Mouse (Mus musculus): Measurements from ENCODE around the gene Dclre1a. TPM values are rescaled to one million over a fixed set of nuclear protein-coding genes. Genes with fewer than 3 reads are reported as not detected.

Dclre1a gene
- polyA plus RNA-seq, 2 experiments, result 14.7 to 22.6 TPM

GRCm38 (mm10) chr19:56573184-56573583 lies 25.2 kb upstream of the Dclre1a start:
- H3K9me3 ChIP-seq (ENCODE audit: control insufficient read depth, low read length), result no peaks in the 10 kb centered on the region
- H3K27me3 ChIP-seq (ENCODE audit: control insufficient read depth, insufficient read depth, low read length), result no peaks in the 10 kb centered on the region
- no peak for TF ChIP-seq POLR2A (IDR thresholded peaks at IDR 0.05; ENCODE audit: borderline replicate concordance, extremely low read depth, insufficient read depth, insufficient read length)
- H3K4me3 ChIP-seq (replicated peaks; ENCODE audit: low read length), result no peak overlapping the region
- no peak overlapping the region for H3K9ac ChIP-seq (ENCODE audit: low read depth, low read length, severe bottlenecking)
- H3K27ac ChIP-seq (replicated peaks; ENCODE audit: low read depth, low read length), result no peak overlapping the region
- no peak overlapping the region for H3K4me2 ChIP-seq (replicated peaks; ENCODE audit: low read depth, low read length, severe bottlenecking)
- H3K36me3 ChIP-seq (ENCODE audit: control insufficient read depth, insufficient read depth, low read length), result peaks cover 30% of the 10 kb centered on the region
- ATAC-seq (ENCODE audit: low FRiP score, low read depth), result no peak
- DNase-seq (ENCODE audit: low spot score), result no peak
- 95% methylated on average over 6 of the region's 6 CpGs for WGBS
- no peaks in the 10 kb centered on the region for H3K4me1 ChIP-seq (ENCODE audit: control insufficient read depth, insufficient read depth, low read length)

- Histone ChIP-seq H3K9ac (ENCODE audit: low read depth, low read length, severe bottlenecking) (no peak overlapping the region), H3K4me3 (replicated peaks; ENCODE audit: low read length) (no peak overlapping the region), H3K4me1 (ENCODE audit: control insufficient read depth, insufficient read depth, low read length) (no peaks in the 10 kb centered on the region), H3K36me3 (ENCODE audit: control insufficient read depth, insufficient read depth, low read length) (peaks cover 19% of the 10 kb centered on the region; the same call in 1 of the 2 replicates), H3K27ac (replicated peaks; ENCODE audit: low read depth, low read length) (no peak overlapping the region), H3K4me2 (replicated peaks; ENCODE audit: low read depth, low read length, severe bottlenecking) (no peak overlapping the region), H3K9me3 (ENCODE audit: control insufficient read depth, low read length) (no peaks in the 10 kb centered on the region), H3K27me3 (ENCODE audit: control insufficient read depth, insufficient read depth, low read length) (no peaks in the 10 kb centered on the region)
- WGBS, result 91% methylated on average over 5 of the region's 5 CpGs
- TF ChIP-seq POLR2A (IDR thresholded peaks at IDR 0.05; ENCODE audit: borderline replicate concordance, extremely low read depth, insufficient read depth, insufficient read length), result no peak
- DNase-seq (ENCODE audit: low spot score), result no peak
- ATAC-seq (ENCODE audit: low FRiP score, low read depth), result no peak
These were observed 23.9 kb upstream of the Dclre1a start for GRCm38 (mm10) chr19:56571913-56572312.

- TF ChIP-seq POLR2A (IDR thresholded peaks at IDR 0.05; ENCODE audit: borderline replicate concordance, extremely low read depth, insufficient read depth, insufficient read length), result no peak
- Histone ChIP-seq H3K4me2 (replicated peaks; ENCODE audit: low read depth, low read length, severe bottlenecking) (no peak overlapping the region), H3K36me3 (ENCODE audit: control insufficient read depth, insufficient read depth, low read length) (peaks cover 18% of the 10 kb centered on the region; the same call in 1 of the 2 replicates), H3K27me3 (ENCODE audit: control insufficient read depth, insufficient read depth, low read length) (no peaks in the 10 kb centered on the region), H3K4me1 (ENCODE audit: control insufficient read depth, insufficient read depth, low read length) (no peaks in the 10 kb centered on the region), H3K4me3 (replicated peaks; ENCODE audit: low read length) (no peak overlapping the region), H3K9ac (ENCODE audit: low read depth, low read length, severe bottlenecking) (no peak overlapping the region), H3K9me3 (ENCODE audit: control insufficient read depth, low read length) (no peaks in the 10 kb centered on the region), H3K27ac (replicated peaks; ENCODE audit: low read depth, low read length) (no peak overlapping the region)
- DNase-seq (ENCODE audit: low spot score) (no peak), ATAC-seq (ENCODE audit: low FRiP score, low read depth) (no peak)
- whole genome bisulfite sequencing, result 77% methylated on average over 2 of the region's 2 CpGs
These were observed 23.2 kb upstream of the Dclre1a start for GRCm38 (mm10) chr19:56571234-56571633.

- Histone ChIP-seq H3K9ac (ENCODE audit: low read depth, low read length, severe bottlenecking) (no peak overlapping the region), H3K4me1 (ENCODE audit: control insufficient read depth, insufficient read depth, low read length) (no peaks in the 10 kb centered on the region), H3K27me3 (ENCODE audit: control insufficient read depth, insufficient read depth, low read length) (no peaks in the 10 kb centered on the region), H3K4me3 (replicated peaks; ENCODE audit: low read length) (no peak overlapping the region), H3K9me3 (ENCODE audit: control insufficient read depth, low read length) (no peaks in the 10 kb centered on the region), H3K36me3 (ENCODE audit: control insufficient read depth, insufficient read depth, low read length) (peaks cover 14% of the 10 kb centered on the region; the same call in 1 of the 2 replicates), H3K27ac (replicated peaks; ENCODE audit: low read depth, low read length) (no peak overlapping the region), H3K4me2 (replicated peaks; ENCODE audit: low read depth, low read length, severe bottlenecking) (no peak overlapping the region)
- 91% methylated on average over 8 of the region's 8 CpGs for WGBS
- DNase-seq (ENCODE audit: low spot score) (no peak), ATAC-seq (ENCODE audit: low FRiP score, low read depth) (no peak)
- no peak for TF ChIP-seq POLR2A (IDR thresholded peaks at IDR 0.05; ENCODE audit: borderline replicate concordance, extremely low read depth, insufficient read depth, insufficient read length)
These were observed 22.8 kb upstream of the Dclre1a start for GRCm38 (mm10) chr19:56570781-56571180.

GRCm38 (mm10) chr19:56566940-56567339 lies 18.9 kb upstream of the Dclre1a start:
- H3K4me3 ChIP-seq (replicated peaks; ENCODE audit: low read length), result no peak overlapping the region
- no peak for TF ChIP-seq POLR2A (IDR thresholded peaks at IDR 0.05; ENCODE audit: borderline replicate concordance, extremely low read depth, insufficient read depth, insufficient read length)
- peaks cover 11% of the 10 kb centered on the region; the same call in 1 of the 2 replicates for H3K36me3 ChIP-seq (ENCODE audit: control insufficient read depth, insufficient read depth, low read length)
- no peaks in the 10 kb centered on the region for H3K27me3 ChIP-seq (ENCODE audit: control insufficient read depth, insufficient read depth, low read length)
- no peaks in the 10 kb centered on the region for H3K9me3 ChIP-seq (ENCODE audit: control insufficient read depth, low read length)
- no peak for DNase-seq (ENCODE audit: low spot score)
- no peaks in the 10 kb centered on the region for H3K4me1 ChIP-seq (ENCODE audit: control insufficient read depth, insufficient read depth, low read length)
- no peak overlapping the region for H3K9ac ChIP-seq (ENCODE audit: low read depth, low read length, severe bottlenecking)
- no peak overlapping the region for H3K4me2 ChIP-seq (replicated peaks; ENCODE audit: low read depth, low read length, severe bottlenecking)
- no peak overlapping the region for H3K27ac ChIP-seq (replicated peaks; ENCODE audit: low read depth, low read length)
- WGBS, result 75% methylated on average over 6 of the region's 6 CpGs
- no peak for ATAC-seq (ENCODE audit: low FRiP score, low read depth)

GRCm38 (mm10) chr19:56566041-56566440 lies 18.0 kb upstream of the Dclre1a start:
- Histone ChIP-seq H3K4me3 (replicated peaks; ENCODE audit: low read length) (no peak overlapping the region), H3K27me3 (ENCODE audit: control insufficient read depth, insufficient read depth, low read length) (no peaks in the 10 kb centered on the region), H3K4me2 (replicated peaks; ENCODE audit: low read depth, low read length, severe bottlenecking) (no peak overlapping the region), H3K9ac (ENCODE audit: low read depth, low read length, severe bottlenecking) (no peak overlapping the region), H3K9me3 (ENCODE audit: control insufficient read depth, low read length) (no peaks in the 10 kb centered on the region), H3K4me1 (ENCODE audit: control insufficient read depth, insufficient read depth, low read length) (no peaks in the 10 kb centered on the region), H3K27ac (replicated peaks; ENCODE audit: low read depth, low read length) (no peak overlapping the region), H3K36me3 (ENCODE audit: control insufficient read depth, insufficient read depth, low read length) (peaks cover 7% of the 10 kb centered on the region; the same call in 1 of the 2 replicates)
- TF ChIP-seq POLR2A (IDR thresholded peaks at IDR 0.05; ENCODE audit: borderline replicate concordance, extremely low read depth, insufficient read depth, insufficient read length), result no peak
- DNase-seq (ENCODE audit: low spot score) (peak; percentile 60), ATAC-seq (ENCODE audit: low FRiP score, low read depth) (no peak)
- 88% methylated on average over 4 of the region's 4 CpGs for WGBS

All from limb, embryonic 14.5 days (tissue).